Mouse (Mus musculus): Measurements from ENCODE around the gene Fmnl2. TPM values are rescaled to one million over a fixed set of nuclear protein-coding genes. Genes with fewer than 3 reads are reported as not detected.

Fmnl2 gene
- polyA plus RNA-seq (2014; fragmentation: Nextera tagmentation; extraction: Ambion mirVana), result 13.3 and 16.8 TPM in 2 replicates

GRCm38 (mm10) chr2:52857611-52858528 is at the start of gene Fmnl2:
Gene Fmnl2 (plus strand): TSS chr2:52857860.
- no peaks in the 10 kb centered on the region for H3K9me3 ChIP-seq (ENCODE audit: control insufficient read depth, low read length)
- H3K9ac ChIP-seq (replicated peaks; ENCODE audit: low read depth, low read length), result peak within 1 kb of the TSS; percentile 82
- peak; percentile 95 for ATAC-seq (ENCODE audit: low read depth)
- WGBS, result under 1% methylated on average over 95 of the region's 114 CpGs
- H3K4me1 ChIP-seq (ENCODE audit: control insufficient read depth, insufficient read depth, low read length), result peaks cover 24% of the 10 kb centered on the region
- no peaks in the 10 kb centered on the region for H3K36me3 ChIP-seq (ENCODE audit: control insufficient read depth, insufficient read depth, low read length)
- H3K27ac ChIP-seq (ENCODE audit: low read depth, low read length), result peak within 1 kb of the TSS; percentile 89
- H3K4me2 ChIP-seq (ENCODE audit: low read depth, low read length), result peak within 1 kb of the TSS; percentile 76
- peak within 1 kb of the TSS; percentile 99 for H3K4me3 ChIP-seq (ENCODE audit: low read depth, low read length)
- no peaks in the 10 kb centered on the region for H3K27me3 ChIP-seq (ENCODE audit: control insufficient read depth, insufficient read depth, low read length)

GRCm38 (mm10) chr2:52809988-52810387 is 47.7 kb upstream of the Fmnl2 start:
- Histone ChIP-seq H3K4me3 (ENCODE audit: low read depth, low read length) (no peak overlapping the region), H3K27ac (ENCODE audit: low read depth, low read length) (no peak overlapping the region), H3K4me1 (ENCODE audit: control insufficient read depth, insufficient read depth, low read length) (no peaks in the 10 kb centered on the region), H3K4me2 (ENCODE audit: low read depth, low read length) (no peak overlapping the region), H3K9me3 (ENCODE audit: control insufficient read depth, low read length) (no peaks in the 10 kb centered on the region), H3K36me3 (ENCODE audit: control insufficient read depth, insufficient read depth, low read length) (no peaks in the 10 kb centered on the region), H3K9ac (replicated peaks; ENCODE audit: low read depth, low read length) (no peak overlapping the region), H3K27me3 (ENCODE audit: control insufficient read depth, insufficient read depth, low read length) (no peaks in the 10 kb centered on the region)
- ATAC-seq (ENCODE audit: low read depth), result no peak
- WGBS, result 86% methylated on average over 5 of the region's 5 CpGs

- Histone ChIP-seq H3K9ac (replicated peaks; ENCODE audit: low read depth, low read length) (no peak overlapping the region), H3K4me2 (ENCODE audit: low read depth, low read length) (no peak overlapping the region), H3K4me1 (ENCODE audit: control insufficient read depth, insufficient read depth, low read length) (no peaks in the 10 kb centered on the region), H3K9me3 (ENCODE audit: control insufficient read depth, low read length) (no peaks in the 10 kb centered on the region), H3K27ac (ENCODE audit: low read depth, low read length) (no peak overlapping the region), H3K4me3 (ENCODE audit: low read depth, low read length) (no peak overlapping the region), H3K27me3 (ENCODE audit: control insufficient read depth, insufficient read depth, low read length) (no peaks in the 10 kb centered on the region), H3K36me3 (ENCODE audit: control insufficient read depth, insufficient read depth, low read length) (no peaks in the 10 kb centered on the region)
- 51% methylated on average over 5 of the region's 5 CpGs for WGBS
- no peak for ATAC-seq (ENCODE audit: low read depth)
Measured at GRCm38 (mm10) chr2:52811691-52812090, 46.0 kb upstream of the Fmnl2 start.

GRCm38 (mm10) chr2:52817341-52817740 is 40.3 kb upstream of the Fmnl2 start:
- Histone ChIP-seq H3K4me2 (ENCODE audit: low read depth, low read length) (no peak overlapping the region), H3K27me3 (ENCODE audit: control insufficient read depth, insufficient read depth, low read length) (no peaks in the 10 kb centered on the region), H3K9me3 (ENCODE audit: control insufficient read depth, low read length) (no peaks in the 10 kb centered on the region), H3K27ac (ENCODE audit: low read depth, low read length) (no peak overlapping the region), H3K36me3 (ENCODE audit: control insufficient read depth, insufficient read depth, low read length) (no peaks in the 10 kb centered on the region), H3K4me3 (ENCODE audit: low read depth, low read length) (no peak overlapping the region), H3K9ac (replicated peaks; ENCODE audit: low read depth, low read length) (no peak overlapping the region), H3K4me1 (ENCODE audit: control insufficient read depth, insufficient read depth, low read length) (no peaks in the 10 kb centered on the region)
- no peak for ATAC-seq (ENCODE audit: low read depth)
- 75% methylated on average over 1 of the region's 1 CpGs for WGBS

- no peaks in the 10 kb centered on the region for H3K9me3 ChIP-seq (ENCODE audit: control insufficient read depth, low read length)
- no peaks in the 10 kb centered on the region for H3K36me3 ChIP-seq (ENCODE audit: control insufficient read depth, insufficient read depth, low read length)
- no peak overlapping the region for H3K27ac ChIP-seq (ENCODE audit: low read depth, low read length)
- no peak overlapping the region for H3K4me3 ChIP-seq (ENCODE audit: low read depth, low read length)
- H3K27me3 ChIP-seq (ENCODE audit: control insufficient read depth, insufficient read depth, low read length), result no peaks in the 10 kb centered on the region
- 85% methylated on average over 4 of the region's 4 CpGs for WGBS
- H3K4me1 ChIP-seq (ENCODE audit: control insufficient read depth, insufficient read depth, low read length), result no peaks in the 10 kb centered on the region
- no peak overlapping the region for H3K4me2 ChIP-seq (ENCODE audit: low read depth, low read length)
- no peak for ATAC-seq (ENCODE audit: low read depth)
- H3K9ac ChIP-seq (replicated peaks; ENCODE audit: low read depth, low read length), result no peak overlapping the region
Measured at GRCm38 (mm10) chr2:52818944-52819343, 38.7 kb upstream of the Fmnl2 start.

- no peak overlapping the region for H3K27ac ChIP-seq (ENCODE audit: low read depth, low read length)
- H3K9me3 ChIP-seq (ENCODE audit: control insufficient read depth, low read length), result no peaks in the 10 kb centered on the region
- 95% methylated on average over 2 of the region's 2 CpGs for WGBS
- no peak for ATAC-seq (ENCODE audit: low read depth)
- no peaks in the 10 kb centered on the region for H3K27me3 ChIP-seq (ENCODE audit: control insufficient read depth, insufficient read depth, low read length)
- no peaks in the 10 kb centered on the region for H3K4me1 ChIP-seq (ENCODE audit: control insufficient read depth, insufficient read depth, low read length)
- no peak overlapping the region for H3K4me2 ChIP-seq (ENCODE audit: low read depth, low read length)
- no peaks in the 10 kb centered on the region for H3K36me3 ChIP-seq (ENCODE audit: control insufficient read depth, insufficient read depth, low read length)
- no peak overlapping the region for H3K9ac ChIP-seq (replicated peaks; ENCODE audit: low read depth, low read length)
- H3K4me3 ChIP-seq (ENCODE audit: low read depth, low read length), result no peak overlapping the region
Measured at GRCm38 (mm10) chr2:52822214-52822613, 35.4 kb upstream of the Fmnl2 start.

- Histone ChIP-seq H3K36me3 (ENCODE audit: control insufficient read depth, insufficient read depth, low read length) (no peaks in the 10 kb centered on the region), H3K9ac (replicated peaks; ENCODE audit: low read depth, low read length) (no peak overlapping the region), H3K4me2 (ENCODE audit: low read depth, low read length) (no peak overlapping the region), H3K4me3 (ENCODE audit: low read depth, low read length) (no peak overlapping the region), H3K27me3 (ENCODE audit: control insufficient read depth, insufficient read depth, low read length) (no peaks in the 10 kb centered on the region), H3K4me1 (ENCODE audit: control insufficient read depth, insufficient read depth, low read length) (no peaks in the 10 kb centered on the region), H3K9me3 (ENCODE audit: control insufficient read depth, low read length) (no peaks in the 10 kb centered on the region), H3K27ac (ENCODE audit: low read depth, low read length) (no peak overlapping the region)
- ATAC-seq (ENCODE audit: low read depth), result no peak
- 88% methylated on average over 4 of the region's 4 CpGs for WGBS
Measured at GRCm38 (mm10) chr2:52828077-52828476, 29.6 kb upstream of the Fmnl2 start.

GRCm38 (mm10) chr2:52830513-52830912 is 27.1 kb upstream of the Fmnl2 start:
- Histone ChIP-seq H3K9ac (replicated peaks; ENCODE audit: low read depth, low read length) (no peak overlapping the region), H3K4me3 (ENCODE audit: low read depth, low read length) (no peak overlapping the region), H3K4me2 (ENCODE audit: low read depth, low read length) (no peak overlapping the region), H3K4me1 (ENCODE audit: control insufficient read depth, insufficient read depth, low read length) (no peaks in the 10 kb centered on the region), H3K9me3 (ENCODE audit: control insufficient read depth, low read length) (no peaks in the 10 kb centered on the region), H3K27ac (ENCODE audit: low read depth, low read length) (no peak overlapping the region), H3K36me3 (ENCODE audit: control insufficient read depth, insufficient read depth, low read length) (no peaks in the 10 kb centered on the region), H3K27me3 (ENCODE audit: control insufficient read depth, insufficient read depth, low read length) (no peaks in the 10 kb centered on the region)
- no peak for ATAC-seq (ENCODE audit: low read depth)
- WGBS, result 89% methylated on average over 4 of the region's 4 CpGs

- WGBS, result 91% methylated on average over 2 of the region's 2 CpGs
- no peak for ATAC-seq (ENCODE audit: low read depth)
- no peak overlapping the region for H3K4me2 ChIP-seq (ENCODE audit: low read depth, low read length)
Measured at GRCm38 (mm10) chr2:52831585-52831984, 26.1 kb upstream of the Fmnl2 start.

More at GRCm38 (mm10) chr2:52831585-52831984, 26.1 kb upstream of the Fmnl2 start:
- no peaks in the 10 kb centered on the region for H3K36me3 ChIP-seq (ENCODE audit: control insufficient read depth, insufficient read depth, low read length)
- no peaks in the 10 kb centered on the region for H3K27me3 ChIP-seq (ENCODE audit: control insufficient read depth, insufficient read depth, low read length)
- H3K9me3 ChIP-seq (ENCODE audit: control insufficient read depth, low read length), result no peaks in the 10 kb centered on the region
- no peak overlapping the region for H3K27ac ChIP-seq (ENCODE audit: low read depth, low read length)
- no peak overlapping the region for H3K9ac ChIP-seq (replicated peaks; ENCODE audit: low read depth, low read length)
- H3K4me1 ChIP-seq (ENCODE audit: control insufficient read depth, insufficient read depth, low read length), result no peaks in the 10 kb centered on the region
- no peak overlapping the region for H3K4me3 ChIP-seq (ENCODE audit: low read depth, low read length)
